Mouse (Mus musculus) ES-E14 (cell line): ENCODE results near the gene Zfp687.

ENCODE experiments used
- CHD2 ChIP-seq: IDR thresholded peaks from 2 replicates; pipeline ENCODE4 v1.6.1; 2014; ENCODE audit warnings: mild to moderate bottlenecking, low read depth, low read length, inconsistent platforms
- HCFC1 ChIP-seq: IDR thresholded peaks from 2 replicates; pipeline ENCODE4 v1.6.1; 2012; ENCODE audit warnings: low read length, inconsistent platforms, borderline replicate concordance; ENCODE audit not compliant: insufficient read depth
- MAFK ChIP-seq: IDR thresholded peaks from 2 replicates; pipeline ENCODE4 v1.6.1; 2014; ENCODE audit warnings: mild to moderate bottlenecking, low read depth, low read length, inconsistent platforms; ENCODE audit not compliant: insufficient read depth

DNA sequence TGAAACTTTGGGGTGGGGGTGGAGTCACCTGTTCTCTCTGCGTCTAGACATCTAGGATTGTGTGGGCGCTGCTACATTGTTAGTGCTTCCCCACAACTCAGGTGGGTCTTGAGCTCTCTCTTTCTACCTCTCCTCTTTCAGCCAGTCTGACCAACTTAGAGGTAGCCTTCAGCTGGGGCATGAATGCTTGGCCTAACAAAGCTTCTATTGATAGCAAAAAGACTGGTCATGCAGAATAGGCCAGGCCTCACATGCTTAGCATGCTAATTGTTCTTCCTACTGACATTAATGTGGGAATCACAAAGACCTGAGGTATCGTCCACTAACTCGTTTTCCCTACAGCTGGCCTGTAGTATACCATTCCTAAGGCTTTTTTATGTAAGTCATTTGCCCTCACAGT lies 12.7 kb downstream of the Zfp687 start:
- TF ChIP-seq CHD2 (no peak), HCFC1 (no peak), MAFK (no peak)
